Mouse (Mus musculus) left cerebral cortex, adult 9 months (tissue): Measurements from ENCODE around the gene Lrrc10.
"Not testable (repeated sequence)": the region's sequence is repeated elsewhere in the genome, so short reads cannot be mapped to it uniquely, and the experiment has no call there.

Source experiments
- DNase-seq, 2 experiments: peaks; one replicate each; pipeline ENCODE4 v3.0.0; 2022; ENCODE audit warnings: low spot score in 2 of 2

Gene Lrrc10

DNA sequence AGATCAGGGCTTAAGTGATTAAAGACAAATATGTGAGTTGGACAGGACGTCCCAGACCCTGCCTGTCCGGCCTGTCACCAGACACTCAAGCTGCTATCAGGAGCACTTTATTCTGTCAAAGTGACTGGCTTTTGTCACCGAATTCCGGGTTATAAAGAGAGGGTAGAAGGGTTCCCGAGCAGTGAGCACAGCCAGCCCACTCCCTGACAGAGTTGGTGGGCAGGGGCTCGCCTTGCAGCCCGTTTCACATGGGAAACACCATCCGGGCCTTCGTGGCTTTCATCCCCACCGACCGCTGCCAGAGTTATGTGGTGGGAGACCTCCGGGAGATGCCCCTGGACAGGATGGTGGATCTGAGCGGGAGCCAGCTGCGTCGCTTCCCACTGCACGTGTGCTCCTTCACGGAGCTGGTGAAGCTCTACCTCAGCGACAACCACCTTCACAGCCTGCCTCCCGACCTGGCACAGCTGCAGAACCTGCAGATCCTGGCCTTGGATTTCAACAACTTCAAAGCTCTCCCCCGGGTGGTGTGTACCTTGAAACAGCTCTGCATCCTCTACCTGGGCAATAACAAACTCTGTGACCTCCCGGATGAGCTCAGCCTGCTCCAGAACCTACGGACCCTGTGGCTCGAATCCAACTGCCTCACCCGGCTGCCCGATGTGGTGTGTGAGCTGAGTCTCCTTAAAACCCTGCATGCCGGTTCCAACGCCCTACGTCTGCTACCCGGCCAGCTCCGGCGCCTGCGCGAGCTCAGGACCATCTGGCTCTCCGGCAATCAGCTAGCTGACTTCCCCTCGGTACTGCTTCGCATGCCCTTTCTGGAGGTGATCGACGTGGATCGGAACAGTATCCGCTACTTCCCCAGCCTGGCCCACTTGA, at the start of gene Lrrc10:
Gene Lrrc10 (plus strand): TSS at position 167 of the 882 bp plus-strand sequence.
- DNase-seq: peak in 1 of 2 experiments; percentile 20

DNA sequence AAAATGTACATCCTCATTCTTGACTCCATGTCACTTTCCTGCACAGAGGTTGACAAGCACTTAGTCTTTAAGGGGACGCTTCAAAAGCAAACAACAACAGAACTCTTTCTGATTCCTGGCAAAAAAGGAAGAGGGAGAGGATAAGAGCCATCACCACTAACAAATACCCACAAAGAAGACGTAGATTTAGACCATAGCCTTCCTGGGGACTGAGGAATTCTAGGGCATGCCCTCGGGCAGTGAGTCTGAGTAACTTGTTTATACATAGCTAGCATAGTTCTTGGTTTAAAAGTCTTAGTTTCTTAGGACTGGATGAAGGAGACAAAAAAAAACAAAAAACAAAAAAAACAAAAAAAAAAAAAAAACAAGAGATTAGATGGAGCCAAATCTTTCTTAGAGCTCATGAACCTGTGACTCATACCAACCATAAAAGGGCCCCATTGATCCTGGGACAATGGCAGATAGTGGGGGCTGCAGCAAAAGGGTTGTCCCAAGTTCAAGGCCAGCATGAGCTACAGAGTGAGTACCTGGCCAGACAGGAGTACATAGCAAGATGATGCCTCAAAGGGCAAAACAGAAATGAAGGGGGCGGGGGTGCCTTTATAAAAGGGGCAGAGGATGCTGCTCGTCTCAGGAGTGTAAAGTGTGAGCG, 49.4 kb upstream of the Lrrc10 start:
- DNase-seq: no peak

DNA sequence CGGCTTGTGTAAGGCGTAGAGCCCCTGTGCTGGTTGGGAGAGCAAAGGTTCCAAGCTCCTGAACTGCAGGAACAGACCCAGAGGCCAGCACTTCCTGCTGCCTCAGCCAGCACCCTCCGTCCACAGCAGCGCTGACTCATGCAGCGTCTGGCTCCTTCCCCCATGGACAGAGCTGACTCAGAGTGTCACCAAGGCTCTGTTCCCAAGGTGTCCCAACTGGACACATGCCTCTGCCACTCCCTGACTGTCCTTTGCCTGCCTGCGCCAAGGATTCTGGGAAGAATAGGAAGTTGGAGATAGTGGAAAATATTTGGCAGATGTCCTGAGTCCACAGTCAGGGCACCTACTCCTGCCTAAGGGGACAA, 48.9 kb upstream of the Lrrc10 start:
- DNase-seq: no peak

DNA sequence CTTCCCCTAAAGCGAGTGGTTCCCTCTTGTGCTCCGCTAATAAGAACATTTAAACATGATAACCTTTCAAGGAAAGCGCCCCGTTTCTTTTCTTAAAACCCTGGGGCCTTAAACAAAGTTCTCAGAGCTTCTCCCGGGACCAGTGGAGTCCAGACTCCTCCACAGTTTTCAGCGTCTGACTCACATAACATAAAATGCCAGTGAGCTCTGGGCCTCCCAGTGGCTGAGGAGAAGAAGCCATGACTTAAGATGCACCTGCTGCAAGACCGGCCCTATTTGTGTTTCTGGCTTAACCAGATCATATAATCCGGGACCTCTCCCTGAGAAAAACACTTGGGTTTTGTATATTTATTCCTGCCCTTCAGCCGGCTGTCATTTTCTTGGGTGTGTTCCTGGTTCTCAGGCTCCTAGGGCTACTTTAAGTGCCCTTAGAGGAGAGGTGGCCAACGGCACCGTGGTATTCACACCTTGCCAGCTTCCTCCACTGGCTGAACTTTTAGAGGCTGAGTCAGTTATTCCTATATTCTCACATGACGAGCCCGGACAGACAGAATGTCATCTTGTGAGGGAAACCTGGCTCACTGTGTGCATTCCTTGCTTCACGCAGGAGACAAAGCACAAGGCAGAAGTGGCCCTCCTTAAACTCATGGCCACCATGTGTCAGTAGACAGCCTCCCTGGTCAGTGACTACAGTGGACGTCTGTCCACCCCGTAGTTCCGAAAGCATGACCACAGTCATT, 46.3 kb upstream of the Lrrc10 start:
- DNase-seq: no peak

- peak in 1 of 2 experiments; percentile 30 for DNase-seq
These were observed 44.2 kb upstream of the Lrrc10 start for GRCm38 (mm10) chr10:117000975-117001374.

DNA sequence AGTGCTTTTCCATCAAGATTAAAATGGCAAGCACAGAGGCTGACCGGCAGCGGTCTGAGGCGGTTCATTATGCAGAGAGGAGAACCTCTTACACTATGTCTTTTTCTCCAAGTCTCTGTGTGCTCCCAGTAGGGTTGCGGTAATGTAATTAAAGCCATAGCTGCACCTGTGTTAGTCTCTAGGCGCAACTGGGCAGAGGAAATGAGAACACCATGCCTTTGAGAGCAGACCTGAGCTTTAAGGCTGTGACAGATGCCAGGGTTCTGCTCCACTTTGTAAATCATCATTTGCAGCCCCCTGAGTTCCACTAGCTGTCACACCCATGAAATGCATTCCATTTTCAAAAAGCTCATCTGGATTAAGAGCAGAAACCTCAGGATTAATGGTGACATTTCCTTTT, 40.4 kb upstream of the Lrrc10 start:
- DNase-seq: no peak

GRCm38 (mm10) chr10:117005707-117006464, 39.3 kb upstream of the Lrrc10 start:
- DNase-seq: no peak

DNA sequence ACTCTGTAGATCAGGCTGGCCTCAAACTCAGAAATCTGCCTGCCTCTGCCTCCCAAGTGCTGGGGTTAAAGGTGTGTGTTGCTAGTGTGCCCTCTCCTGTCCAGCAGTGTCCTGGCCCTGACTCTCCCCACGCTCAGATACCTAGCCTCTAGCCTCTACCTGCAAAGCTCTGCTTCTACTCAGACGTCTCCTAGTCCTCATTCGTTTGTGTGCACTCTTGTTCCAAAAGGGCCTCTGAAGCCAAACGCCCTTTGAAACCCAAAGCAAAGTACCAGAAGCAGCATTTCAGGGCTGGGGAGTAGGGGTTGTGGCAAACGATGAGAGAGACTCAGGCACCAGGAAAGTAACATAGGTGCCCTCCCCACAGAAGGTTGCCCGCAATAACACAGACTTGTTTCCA, 35.5 kb upstream of the Lrrc10 start:
- DNase-seq: no peak

- DNase-seq: no peak
These were observed 34.1 kb upstream of the Lrrc10 start for GRCm38 (mm10) chr10:117011047-117011446.

- peak; percentile 47 to 49 for DNase-seq
These were observed 31.3 kb upstream of the Lrrc10 start for GRCm38 (mm10) chr10:117013689-117014390.

DNA sequence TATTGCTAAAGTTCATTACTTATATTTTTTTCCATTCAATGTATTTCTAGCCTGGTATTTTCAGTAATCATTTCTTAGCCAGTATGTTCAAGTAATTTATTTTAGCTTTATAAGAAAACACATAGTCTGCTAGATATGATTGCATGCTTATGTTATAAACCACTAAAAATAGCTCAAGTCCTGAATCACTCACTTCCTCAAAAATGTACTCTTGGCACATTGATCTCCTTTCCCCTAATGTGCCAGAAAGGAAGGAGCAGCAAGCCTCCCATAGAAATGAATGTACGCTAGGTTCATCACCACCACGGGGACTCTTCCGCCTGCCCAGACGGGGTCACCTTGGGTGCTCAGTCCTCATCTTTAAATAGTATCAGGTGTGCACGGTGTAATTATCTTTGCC, 30.6 kb upstream of the Lrrc10 start:
- DNase-seq: no peak

DNA sequence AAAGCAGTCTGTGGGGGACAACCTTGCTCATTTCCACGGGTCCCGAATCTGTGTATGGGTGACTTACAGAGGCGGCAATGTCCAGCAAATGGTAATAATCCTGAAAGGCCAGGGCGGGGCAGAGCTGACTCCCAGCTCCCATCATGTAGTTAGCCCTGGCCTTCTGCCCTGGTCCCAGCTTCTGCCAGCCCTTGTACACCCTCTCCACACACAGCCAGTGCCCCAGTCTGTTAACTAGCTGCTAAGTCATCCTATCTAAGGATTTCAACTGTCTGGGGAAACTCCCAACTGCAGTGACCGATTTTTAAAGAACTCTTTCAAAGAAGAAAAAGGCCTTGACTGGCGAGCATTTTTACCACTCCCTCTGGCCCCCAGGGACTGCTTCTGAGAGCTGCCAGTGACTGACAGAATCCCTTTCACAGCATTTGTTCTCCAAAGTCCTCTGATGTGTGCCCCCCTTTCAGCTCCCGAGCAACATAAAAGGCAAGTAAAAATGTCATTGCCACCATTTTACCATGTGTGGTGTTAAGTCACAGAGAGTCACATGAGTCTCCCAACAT, 26.8 kb upstream of the Lrrc10 start:
- no peak for DNase-seq

GRCm38 (mm10) chr10:117021020-117021754, 24.0 kb upstream of the Lrrc10 start:
- no peak for DNase-seq

GRCm38 (mm10) chr10:117023693-117024092, 21.4 kb upstream of the Lrrc10 start:
- DNase-seq: no peak

DNA sequence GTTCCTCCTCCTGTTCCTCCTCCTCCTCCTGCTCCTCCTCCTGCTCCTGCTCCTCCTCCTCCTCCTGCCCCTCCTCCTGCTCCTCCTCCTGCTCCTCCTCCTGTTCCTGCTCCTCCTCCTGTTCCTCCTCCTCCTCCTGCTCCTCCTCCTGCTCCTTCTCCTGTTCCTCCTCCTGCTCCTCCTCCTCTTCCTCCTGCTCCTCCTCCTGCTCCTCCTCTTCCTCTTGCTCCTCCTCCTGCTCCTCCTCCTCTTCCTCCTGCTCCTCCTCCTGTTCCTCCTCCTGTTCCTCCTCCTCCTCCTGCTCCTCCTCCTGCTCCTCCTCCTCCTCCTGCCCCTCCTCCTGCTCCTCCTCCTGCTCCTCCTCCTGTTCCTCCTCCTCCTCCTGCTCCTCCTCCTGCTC, 19.4 kb upstream of the Lrrc10 start:
- DNase-seq: not testable (repeated sequence)

DNA sequence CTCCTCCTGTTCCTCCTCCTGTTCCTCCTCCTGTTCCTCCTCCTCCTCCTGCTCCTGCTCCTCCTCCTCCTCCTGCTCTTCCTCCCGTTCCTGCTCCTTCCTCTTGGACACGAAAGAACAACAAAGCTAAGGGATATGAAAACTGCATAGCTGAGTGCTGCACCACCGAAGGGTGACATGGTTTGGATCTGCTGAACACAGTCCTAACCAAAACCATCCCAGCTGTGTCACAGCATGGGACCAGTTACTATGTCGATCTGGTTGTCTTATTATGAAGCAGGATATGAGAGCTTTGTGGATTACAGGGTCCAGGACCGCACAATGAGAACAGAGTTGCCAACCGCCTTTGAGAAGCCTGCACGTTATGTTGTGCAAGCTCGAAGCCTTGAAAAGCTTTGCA, 19.0 kb upstream of the Lrrc10 start:
- DNase-seq: no peak

DNA sequence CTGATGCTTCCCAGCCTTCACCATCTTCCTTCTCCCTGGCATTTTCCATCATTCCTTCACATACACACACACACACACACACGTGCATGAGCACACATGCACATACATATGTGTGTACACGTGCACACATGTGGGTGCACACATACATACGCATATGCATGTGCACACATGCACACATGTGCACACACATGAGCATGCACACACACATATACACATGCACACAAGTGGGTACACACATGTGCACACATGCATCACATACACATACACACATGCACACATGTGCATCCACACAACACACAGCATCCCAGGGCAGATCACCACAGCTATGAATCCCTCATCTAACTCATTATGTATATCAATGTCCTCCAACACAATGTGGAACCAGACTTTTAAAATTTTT, 14.0 kb upstream of the Lrrc10 start:
- DNase-seq: no peak

DNA sequence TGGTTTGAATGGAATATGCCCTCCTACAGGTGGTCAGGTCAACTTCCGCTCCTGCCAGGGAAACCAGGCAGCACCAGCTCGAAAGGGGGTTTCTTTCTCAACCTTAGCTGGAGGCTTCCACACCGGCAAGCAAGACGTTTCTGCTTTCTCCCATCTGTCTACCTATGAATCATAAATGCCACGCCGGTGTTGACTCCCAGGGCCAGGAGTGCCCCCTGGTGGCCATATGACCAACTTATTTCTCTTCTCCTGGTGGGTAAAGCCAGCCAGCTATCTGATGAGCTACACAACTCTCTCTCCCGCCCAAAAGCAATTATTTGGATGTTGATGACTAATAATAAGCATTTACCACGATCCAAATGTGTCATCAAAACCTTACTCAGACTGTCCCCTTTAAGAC, 11.4 kb upstream of the Lrrc10 start:
- peak in 1 of 2 experiments; percentile 82 for DNase-seq

DNA sequence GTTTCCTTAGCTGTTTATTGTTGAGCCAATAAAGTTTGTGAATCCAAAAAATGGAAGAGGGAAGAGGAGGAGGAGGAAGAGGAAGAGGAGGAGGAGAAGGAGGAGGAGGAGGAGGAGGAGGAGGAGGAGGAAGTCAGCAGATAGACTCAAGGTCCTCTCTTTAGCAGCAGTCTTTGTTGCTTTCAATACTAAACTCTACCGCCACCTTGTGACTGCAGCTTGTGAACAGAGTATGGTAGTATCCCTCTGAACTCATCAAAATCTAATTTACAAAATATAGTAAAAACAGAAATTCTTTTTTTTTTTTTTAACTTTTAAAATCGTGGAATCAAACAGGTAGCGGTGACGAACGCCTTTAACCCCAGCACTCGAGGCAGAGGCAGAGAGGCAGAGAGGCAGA, 4.8 kb upstream of the Lrrc10 start:
- no peak for DNase-seq

DNA sequence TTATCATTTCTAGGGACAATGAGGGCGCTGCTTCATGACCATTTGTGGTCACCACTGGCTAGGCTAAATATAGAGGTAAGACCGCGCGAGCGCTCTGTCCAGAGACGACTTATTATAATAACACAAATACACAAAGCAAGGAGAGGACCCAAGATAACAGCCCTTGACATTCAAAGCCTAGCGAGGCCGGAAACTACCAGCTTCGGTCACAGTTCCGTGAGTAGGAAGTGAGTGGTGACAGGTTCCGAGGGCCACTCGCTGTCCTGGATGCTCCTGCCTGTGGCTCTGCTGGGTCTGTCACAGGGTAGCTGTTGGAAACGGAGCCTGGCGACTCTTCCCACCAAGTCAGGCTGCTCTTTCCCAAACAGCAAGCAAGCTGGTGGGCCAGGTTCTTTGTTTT, 2.8 kb upstream of the Lrrc10 start:
- no peak for DNase-seq
